Mouse (Mus musculus) midbrain, postnatal 0 days (tissue): Measurements from ENCODE around the gene Atp9a. TPM values are rescaled to one million over a fixed set of nuclear protein-coding genes. Genes with fewer than 3 reads are reported as not detected.
A peak's percentile ranks its signal among the peaks of the same experiment; 100 is the strongest.
"Not testable (repeated sequence)": the region's sequence is repeated elsewhere in the genome, so short reads cannot be mapped to it uniquely, and the experiment has no call there.

ENCODE experiments used
- ATAC-seq: fragments of 200-750 bp; cut with Nextera tagmentation; 2 replicates; pipeline ENCODE4 v1.8.0; 2017; ENCODE audit warnings: moderate number of reproducible peaks, mild to moderate bottlenecking, moderate TSS enrichment, moderate library complexity; ENCODE audit not compliant: low FRiP score
- DNase-seq: peaks from one replicate; pipeline ENCODE4 v3.0.0-alpha.2; 2015; ENCODE audit warnings: low spot score
- H3K27ac ChIP-seq: fragments of 300-500 bp; sonication (generic); 2 replicates; pipeline ENCODE4 v1.5.1; 2014; ENCODE audit warnings: low read depth, mild to moderate bottlenecking, low read length, mixed read lengths
- H3K27me3 ChIP-seq: fragments of 300-500 bp; sonication (generic); 2 replicates; pipeline ENCODE4 v1.6.1; 2014; ENCODE audit warnings: low read length, control low read depth, mixed read lengths; ENCODE audit not compliant: insufficient read depth
- H3K36me3 ChIP-seq: fragments of 300-500 bp; sonication (generic); 2 replicates; pipeline ENCODE4 v1.6.1; 2014; ENCODE audit warnings: low read length, control low read depth, mixed read lengths; ENCODE audit not compliant: insufficient read depth
- H3K4me1 ChIP-seq: fragments of 300-500 bp; sonication (generic); 2 replicates; pipeline ENCODE4 v1.6.1; 2014; ENCODE audit warnings: mild to moderate bottlenecking, control low read depth, antibody characterized with exemption, low read length, mixed read lengths; ENCODE audit not compliant: insufficient read depth
- H3K4me2 ChIP-seq: fragments of 300-500 bp; sonication (generic); 2 replicates; pipeline ENCODE4 v1.6.1; 2014; ENCODE audit warnings: low read depth, mild to moderate bottlenecking, low read length, mixed read lengths; ENCODE audit not compliant: poor library complexity, severe bottlenecking
- H3K4me3 ChIP-seq: fragments of 300-500 bp; sonication (generic); 2 replicates; pipeline ENCODE4 v1.5.1; 2014; ENCODE audit warnings: low read depth, mild to moderate bottlenecking, low read length, moderate library complexity
- H3K9ac ChIP-seq: fragments of 300-500 bp; sonication (generic); replicated peaks from 2 replicates; pipeline ENCODE4 v1.6.1; 2014; ENCODE audit warnings: mild to moderate bottlenecking, low read length, moderate library complexity, mixed read lengths; ENCODE audit not compliant: poor library complexity, severe bottlenecking
- H3K9me3 ChIP-seq: fragments of 300-500 bp; sonication (generic); 2 replicates; pipeline ENCODE4 v1.6.1; 2016; ENCODE audit warnings: low read length, control low read depth
- CTCF ChIP-seq: IDR thresholded peaks from 2 replicates; pipeline ENCODE4 v1.5.1; 2016; ENCODE audit warnings: antibody characterized with exemption, mild to moderate bottlenecking
- WGBS: fragments of 180-500 bp; shearing (Covaris S2); extraction: QIAGEN DNeasy Blood & Tissue Kit; methylation state at CpG from one replicate; pipeline ENCODE4 v1.1.7; 2014; 5-methylcytosine and 5-hydroxymethylcytosine counted together
- polyA plus RNA-seq: library from polyadenylated mRNA; unstranded; fragments of >200 nt; fragmentation: Nextera tagmentation; extraction: Ambion mirVana; gene quantifications from 2 replicates; pipeline ENCODE4 v1.2.1, GENCODE M21; 2015
- total RNA-seq: library from RNA; depleted of rRNA; stranded (reverse); fragments of >200 nt; gene quantifications from 2 replicates; pipeline ENCODE4 v1.2.3, GENCODE M21; 2014

The Atp9a gene
- total and polyA plus RNA-seq, 2 experiments from 2014 or later = 159 to 607 TPM

DNA sequence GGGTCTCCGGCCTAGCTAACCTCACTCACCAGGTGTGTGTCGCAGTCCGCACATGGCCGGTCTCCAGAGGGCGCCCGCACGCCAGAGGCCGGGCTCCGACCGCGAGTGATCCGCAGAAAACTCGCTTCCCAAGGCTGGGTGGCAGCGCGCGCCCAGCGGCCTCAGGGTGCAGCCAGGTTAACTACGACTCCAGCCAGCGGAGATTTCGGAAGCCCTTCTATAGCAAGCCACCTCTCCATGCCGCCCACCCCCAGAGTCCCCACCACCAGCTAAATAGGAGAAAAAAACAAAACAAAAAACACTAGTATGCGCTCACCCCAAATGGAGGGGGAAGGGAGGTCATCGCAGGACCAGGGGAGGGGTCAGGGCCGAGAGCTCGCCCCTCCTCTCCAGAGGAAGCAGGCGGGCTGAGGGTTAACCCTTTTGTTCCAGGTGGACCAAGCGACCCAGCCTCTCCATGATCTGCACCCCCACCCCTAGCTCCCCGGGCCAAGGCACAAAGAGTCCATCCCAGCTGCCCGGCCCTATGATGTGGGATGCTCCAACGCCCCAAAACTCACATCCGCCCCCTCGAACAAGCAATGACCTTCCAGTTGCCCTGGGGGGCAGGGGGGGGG lies 23.0 kb upstream of the Atp9a start:
- peaks cover 22% of the 10 kb centered on the region for H3K27me3 ChIP-seq
- DNase-seq = peak; percentile 17

DNA sequence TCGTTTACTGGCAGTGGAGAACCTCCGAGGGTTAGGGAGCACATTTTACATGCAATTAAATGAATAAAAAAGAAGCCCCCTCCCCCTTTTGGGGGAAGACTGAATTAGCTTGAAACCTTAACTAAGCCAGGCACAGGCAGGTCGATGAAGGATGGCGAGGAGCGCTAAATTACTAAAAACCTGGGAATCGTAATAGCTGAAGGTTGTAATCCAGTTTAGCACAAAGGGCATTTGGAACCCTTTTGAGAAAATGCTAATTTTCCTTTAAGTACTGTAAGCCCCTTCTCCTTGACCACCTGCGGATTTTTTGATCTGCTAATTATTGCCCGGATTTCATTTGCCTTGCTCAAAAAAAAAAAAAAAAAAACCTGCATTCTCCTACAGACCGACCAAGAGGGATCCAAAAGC lies 22.3 kb upstream of the Atp9a start:
- Histone ChIP-seq H3K4me2 (no peak overlapping the region), H3K9ac (no peak overlapping the region), H3K36me3 (peaks cover 4% of the 10 kb centered on the region; the same call in 1 of the 2 replicates), H3K9me3 (no peaks in the 10 kb centered on the region), H3K27ac (no peak overlapping the region), H3K4me1 (peaks cover 2% of the 10 kb centered on the region; the same call in 1 of the 2 replicates), H3K4me3 (no peak overlapping the region), H3K27me3 (peaks cover 22% of the 10 kb centered on the region)
- no peak for TF ChIP-seq CTCF
- 16% methylated on average over 9 of the region's 9 CpGs for WGBS
- ATAC-seq = no peak
- DNase-seq = no peak

More for the DNA sequence above, 23.0 kb upstream of the Atp9a start:
- no peak for ATAC-seq
- WGBS = under 1% methylated on average over 32 of the region's 32 CpGs
- Histone ChIP-seq H3K36me3 (peaks cover 4% of the 10 kb centered on the region; the same call in 1 of the 2 replicates), H3K27ac (no peak overlapping the region), H3K9me3 (no peaks in the 10 kb centered on the region), H3K4me1 (peaks cover 2% of the 10 kb centered on the region; the same call in 1 of the 2 replicates), H3K4me3 (peak overlapping the region; percentile 45), H3K9ac (no peak overlapping the region), H3K4me2 (peak overlapping the region; percentile 80)
- peak; percentile 71 for TF ChIP-seq CTCF

DNA sequence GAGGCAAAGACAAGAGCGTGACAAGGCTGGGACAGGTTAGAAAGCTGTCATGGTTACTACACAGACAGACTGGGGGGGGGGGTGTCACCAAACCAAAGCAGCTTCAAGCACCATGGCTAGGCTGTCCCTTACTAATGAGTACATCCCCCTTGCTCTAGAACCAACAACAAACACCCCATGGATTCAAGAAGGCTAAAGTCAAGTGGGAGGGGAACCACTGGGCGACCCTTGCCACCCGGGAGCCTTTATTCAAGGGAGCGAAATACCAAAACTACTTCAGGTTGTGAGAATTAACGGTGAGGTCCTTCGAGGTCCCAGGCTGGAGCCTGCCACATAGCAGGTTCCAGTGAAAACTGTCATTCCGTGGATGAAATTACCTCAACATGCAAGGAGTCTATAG lies 21.6 kb upstream of the Atp9a start:
- Histone ChIP-seq H3K4me2 (no peak overlapping the region), H3K4me3 (no peak overlapping the region), H3K27me3 (peaks cover 21% of the 10 kb centered on the region), H3K4me1 (peaks cover 2% of the 10 kb centered on the region; the same call in 1 of the 2 replicates), H3K9me3 (no peaks in the 10 kb centered on the region), H3K36me3 (no peaks in the 10 kb centered on the region), H3K27ac (no peak overlapping the region), H3K9ac (no peak overlapping the region)
- DNase-seq (no peak), ATAC-seq (no peak)
- no peak for TF ChIP-seq CTCF
- WGBS = 18% methylated on average over 7 of the region's 7 CpGs

DNA sequence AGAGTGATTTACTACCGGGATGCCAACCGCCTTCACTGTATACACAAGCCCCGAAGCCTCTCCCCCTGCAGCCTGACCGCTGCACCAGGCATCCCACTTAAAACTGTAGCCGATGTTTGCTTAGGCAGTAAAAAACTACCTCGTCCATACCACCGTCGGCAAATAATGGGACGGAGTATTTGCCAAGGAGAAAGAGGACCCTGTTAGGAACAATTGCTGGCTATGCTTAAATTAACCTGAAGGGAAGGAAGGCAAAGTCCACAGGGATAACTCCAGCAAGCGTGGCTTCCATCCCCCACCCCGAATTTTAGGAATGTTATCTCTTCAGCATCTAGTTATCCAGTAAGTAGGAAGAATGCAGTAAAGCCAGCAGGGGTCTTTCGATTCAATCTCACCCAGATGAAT lies 20.2 kb upstream of the Atp9a start:
- H3K9me3 ChIP-seq = no peaks in the 10 kb centered on the region

DNA sequence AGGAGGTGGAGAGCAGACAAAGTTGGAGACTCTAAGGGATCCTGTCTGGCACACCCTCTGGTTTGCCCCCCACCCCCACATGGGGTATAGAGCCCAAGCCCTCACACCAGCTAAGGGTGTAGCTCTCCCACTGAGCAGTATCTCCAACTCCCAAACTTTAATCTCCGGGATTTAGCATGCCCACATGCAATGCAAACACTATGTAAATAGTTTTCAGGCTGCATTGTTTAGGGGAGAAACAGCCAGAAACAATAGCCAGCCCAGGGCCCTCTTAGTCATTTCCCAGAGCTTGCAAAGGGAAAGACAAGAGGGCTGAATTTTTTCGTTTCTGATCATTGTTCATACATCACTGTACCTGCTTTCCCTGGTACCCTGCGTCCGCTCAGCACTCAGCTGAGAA lies 19.7 kb upstream of the Atp9a start:
- Histone ChIP-seq H3K4me3 (no peak overlapping the region), H3K27me3 (peaks cover 13% of the 10 kb centered on the region), H3K36me3 (no peaks in the 10 kb centered on the region), H3K9ac (no peak overlapping the region), H3K27ac (no peak overlapping the region), H3K4me2 (peak overlapping the region; percentile 5; the same call in 1 of the 2 replicates), H3K9me3 (no peaks in the 10 kb centered on the region), H3K4me1 (peaks cover 2% of the 10 kb centered on the region; the same call in 1 of the 2 replicates)
- no peak for DNase-seq
- no peak for TF ChIP-seq CTCF
- ATAC-seq = no peak
- WGBS = 23% methylated on average over 4 of the region's 4 CpGs

More for the DNA sequence above, 20.2 kb upstream of the Atp9a start:
- H3K36me3 ChIP-seq = no peaks in the 10 kb centered on the region
- 6% methylated on average over 12 of the region's 12 CpGs for WGBS
- H3K4me2 ChIP-seq = peak overlapping the region; percentile 5; the same call in 1 of the 2 replicates
- no peak overlapping the region for H3K4me3 ChIP-seq
- peak; percentile 13; the same call in 1 of the 2 replicates for TF ChIP-seq CTCF
- no peak overlapping the region for H3K27ac ChIP-seq
- DNase-seq = no peak
- H3K9ac ChIP-seq = no peak overlapping the region
- no peak for ATAC-seq
- H3K4me1 ChIP-seq = peaks cover 2% of the 10 kb centered on the region; the same call in 1 of the 2 replicates
- peaks cover 13% of the 10 kb centered on the region for H3K27me3 ChIP-seq

DNA sequence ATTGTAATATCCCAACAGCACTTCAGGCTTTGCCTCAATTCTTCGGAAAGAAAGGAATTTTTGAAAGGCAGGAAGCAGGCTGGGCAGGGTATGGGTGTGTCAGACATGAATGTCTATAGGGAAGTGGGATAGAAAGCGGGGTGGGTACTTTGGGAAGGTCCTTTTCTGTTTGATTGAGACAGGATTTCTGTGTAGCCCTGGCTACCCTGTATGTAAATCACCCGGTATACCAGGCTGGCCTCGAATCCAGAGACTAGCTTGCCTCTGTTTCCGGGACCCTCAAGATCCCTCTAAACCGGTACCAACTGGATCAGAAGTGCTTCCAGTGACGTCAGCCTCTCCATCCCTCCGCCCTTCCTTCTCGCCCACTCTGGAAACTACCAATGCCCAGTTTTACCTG lies 18.9 kb upstream of the Atp9a start:
- WGBS = 87% methylated on average over 9 of the region's 9 CpGs
- H3K36me3 ChIP-seq = 0 out of 2 replicates have a peak, but pooled peaks cover 1% of the 10 kb centered on the region
- no peak overlapping the region for H3K4me3 ChIP-seq
- H3K27ac ChIP-seq = no peak overlapping the region
- H3K27me3 ChIP-seq = peaks cover 10% of the 10 kb centered on the region
- TF ChIP-seq CTCF = no peak
- H3K9ac ChIP-seq = no peak overlapping the region
- no peaks in the 10 kb centered on the region for H3K9me3 ChIP-seq
- DNase-seq (no peak), ATAC-seq (no peak)
- H3K4me2 ChIP-seq = no peak overlapping the region
- H3K4me1 ChIP-seq = peaks cover 2% of the 10 kb centered on the region; the same call in 1 of the 2 replicates

DNA sequence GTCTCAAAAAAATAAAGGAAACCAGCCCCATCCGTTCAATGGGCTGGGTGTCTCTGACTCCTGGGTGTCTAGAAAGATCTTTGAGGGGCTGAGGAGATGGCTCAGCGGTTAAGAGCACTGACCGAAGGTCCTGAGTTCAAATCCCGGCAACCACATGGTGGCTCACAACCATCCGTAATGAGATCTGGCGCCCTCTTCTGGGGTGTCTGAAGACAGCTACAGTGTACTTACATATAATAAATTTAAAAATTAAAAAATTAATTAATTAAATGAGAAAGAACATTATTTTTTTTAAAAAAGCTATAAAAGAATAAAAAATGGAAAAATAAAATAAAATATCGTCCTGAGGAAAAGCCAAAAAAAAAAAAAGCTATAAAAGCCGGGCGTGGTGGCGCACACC lies 2.2 kb upstream of the Atp9a start:
- not testable (repeated sequence) for ATAC-seq, H3K4me1 ChIP-seq, H3K9ac ChIP-seq, DNase-seq, H3K27me3 ChIP-seq, H3K27ac ChIP-seq, H3K9me3 ChIP-seq, H3K4me2 ChIP-seq, H3K4me3 ChIP-seq, H3K36me3 ChIP-seq
- WGBS = 89% methylated on average over 10 of the region's 10 CpGs
